Mouse (Mus musculus) neural tube, embryonic 10.5 days (tissue): Measurements from ENCODE around the gene Pomgnt1.

Experiments
- DNase-seq: peaks from one replicate; pipeline ENCODE4 v3.0.0-alpha.2; 2017; ENCODE audit warnings: low spot score; ENCODE audit errors: extremely low spot score

Pomgnt1 gene

GRCm38 (mm10) chr4:116173072-116173471, 49.4 kb downstream of the Pomgnt1 start, which contains the start of the genes 1700042G07Rik and Gm49337:
Gene 1700042G07Rik (plus strand): TSS chr4:116173372.
Gene Gm49337 (plus strand): TSS chr4:116173384.
- DNase-seq, result no peak

GRCm38 (mm10) chr4:116173752-116174151, 50.1 kb downstream of the Pomgnt1 start:
- DNase-seq, result no peak

GRCm38 (mm10) chr4:116174466-116175116, 51.0 kb downstream of the Pomgnt1 start:
- no peak for DNase-seq

DNA sequence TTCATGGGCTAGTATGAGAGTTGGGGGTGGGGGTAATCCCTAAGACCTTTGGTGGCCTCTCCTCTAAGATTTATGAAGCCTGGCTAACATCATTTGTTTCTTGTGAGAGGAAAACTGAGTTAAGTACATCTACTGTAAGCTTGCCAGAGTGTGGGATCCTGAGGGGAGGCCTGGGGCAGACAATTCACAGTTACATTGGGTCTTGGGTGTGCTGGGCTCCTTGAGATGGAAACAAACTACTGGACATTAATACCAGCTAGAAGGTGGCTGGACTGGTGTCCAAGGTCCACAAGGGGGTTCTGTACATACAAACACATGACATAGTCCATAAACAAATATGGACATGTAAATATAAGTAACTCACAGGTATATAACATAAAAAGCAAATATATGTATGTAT, 51.5 kb downstream of the Pomgnt1 start:
- DNase-seq, result no peak

- DNase-seq, result no peak
Observed at GRCm38 (mm10) chr4:116175711-116176542, 52.3 kb downstream of the Pomgnt1 start.

DNA sequence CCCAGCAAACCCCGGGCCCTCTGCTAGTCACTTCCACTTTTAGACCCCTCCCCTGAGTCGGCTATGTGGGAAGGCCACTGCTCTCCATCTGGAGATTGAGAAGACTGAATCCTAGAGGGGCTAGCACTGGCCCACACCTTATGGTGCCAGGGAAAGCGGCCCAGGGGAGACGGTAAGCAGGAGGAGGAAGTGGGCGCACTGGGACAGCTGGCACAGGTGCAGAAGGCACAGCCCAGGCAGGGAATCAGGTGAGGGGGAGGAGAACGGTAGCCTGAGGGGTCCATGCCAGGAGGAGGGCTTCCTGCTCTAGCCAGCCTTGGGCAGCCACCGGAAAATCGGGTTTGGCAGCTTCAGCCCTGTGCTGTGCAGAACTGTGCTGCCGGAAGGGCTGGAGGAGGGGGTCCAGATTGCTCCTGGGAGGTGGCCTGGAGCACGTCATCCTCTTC, 52.9 kb downstream of the Pomgnt1 start:
- no peak for DNase-seq

DNA sequence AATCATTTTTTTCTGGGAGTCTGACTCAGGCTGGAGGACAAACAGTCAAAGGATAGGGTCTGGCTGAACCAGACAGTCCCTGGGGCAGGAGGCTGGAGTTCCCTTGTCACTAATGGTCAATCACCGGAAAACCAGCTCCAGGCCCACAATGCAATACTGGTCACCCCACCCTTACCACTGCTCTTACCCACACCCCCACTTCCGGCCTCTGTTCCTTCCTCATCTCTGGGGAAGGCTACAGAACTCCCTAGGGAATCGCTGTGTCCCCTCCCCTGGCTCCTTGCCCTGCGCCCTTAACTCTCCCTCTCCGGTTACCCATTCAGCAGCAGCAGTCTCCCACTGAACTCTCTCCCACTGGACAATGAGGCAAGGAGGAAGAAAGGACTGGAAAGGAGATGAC, 53.5 kb downstream of the Pomgnt1 start:
- no peak for DNase-seq

GRCm38 (mm10) chr4:116182079-116182478, 58.4 kb downstream of the Pomgnt1 start:
- no peak for DNase-seq

GRCm38 (mm10) chr4:116182745-116183144, 59.1 kb downstream of the Pomgnt1 start:
- no peak for DNase-seq

- DNase-seq, result no peak
Observed at GRCm38 (mm10) chr4:116185083-116185482, 61.4 kb downstream of the Pomgnt1 start.

DNA sequence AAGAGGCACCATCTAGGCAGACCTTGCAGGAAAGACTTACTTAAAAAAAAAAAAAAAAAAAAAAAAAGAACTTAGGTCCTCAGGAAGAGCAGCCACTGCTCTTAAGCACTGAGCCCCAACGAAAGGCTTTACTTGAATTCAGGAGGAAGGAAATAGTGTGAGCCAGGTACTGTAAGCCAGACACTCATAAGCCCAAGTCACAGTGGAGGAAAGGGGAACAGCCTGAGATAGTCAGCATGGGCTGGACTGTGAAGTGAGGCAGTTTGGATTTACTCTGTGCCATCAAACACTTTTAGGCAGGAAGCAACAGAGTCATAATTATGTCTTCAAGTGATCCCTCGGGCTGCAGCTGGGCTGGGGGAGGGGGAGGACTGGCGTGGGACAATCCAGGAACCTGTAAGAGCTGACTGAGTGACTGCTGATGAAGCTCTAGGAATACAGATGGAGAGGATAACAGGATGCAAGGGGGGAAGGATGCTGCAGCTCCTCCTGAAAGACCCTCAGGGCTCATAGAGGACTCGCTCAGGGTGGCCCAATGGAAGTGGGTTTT, 68.7 kb downstream of the Pomgnt1 start:
- DNase-seq, result no peak

DNA sequence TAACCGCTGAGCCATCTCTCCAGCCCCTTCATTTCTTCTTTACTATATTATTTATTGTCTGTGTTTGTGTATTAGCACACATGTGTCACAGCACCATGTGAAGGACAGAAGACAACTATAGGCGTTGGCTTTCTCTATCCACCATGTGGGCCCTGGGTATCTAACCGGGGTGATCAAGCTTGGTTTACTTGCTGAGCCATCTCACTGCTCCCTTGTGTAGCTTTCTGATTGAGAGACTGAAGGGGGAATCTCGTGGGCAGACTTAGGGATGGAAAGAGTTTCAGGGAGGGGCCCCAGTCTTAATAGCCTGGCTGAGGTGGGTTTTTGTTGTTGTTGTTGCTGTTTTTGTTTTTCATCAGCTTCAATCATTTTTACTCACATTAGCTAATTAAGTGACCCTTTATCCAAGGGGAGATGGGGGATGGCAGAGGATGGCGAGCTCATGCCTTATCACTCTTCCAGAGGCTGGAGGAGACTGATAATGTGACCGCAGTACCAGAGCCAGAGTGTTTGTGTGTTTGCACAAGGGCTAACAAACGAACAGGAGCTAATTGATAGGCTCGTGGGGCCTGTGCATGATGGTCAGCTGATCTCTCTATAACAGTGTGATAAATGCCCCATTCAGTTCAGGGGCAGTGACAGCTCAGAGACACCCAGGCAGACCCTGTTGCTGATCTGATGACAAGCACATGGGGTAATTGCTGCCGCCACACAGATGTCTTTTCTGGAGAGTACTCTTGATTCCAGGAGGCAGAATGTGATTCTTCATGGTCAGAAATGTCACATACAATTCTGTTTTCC, 70.1 kb downstream of the Pomgnt1 start:
- no peak for DNase-seq

- DNase-seq, result no peak
Observed at GRCm38 (mm10) chr4:116198422-116198821, 74.8 kb downstream of the Pomgnt1 start.

GRCm38 (mm10) chr4:116204422-116204821, 80.8 kb downstream of the Pomgnt1 start:
- no peak for DNase-seq

DNA sequence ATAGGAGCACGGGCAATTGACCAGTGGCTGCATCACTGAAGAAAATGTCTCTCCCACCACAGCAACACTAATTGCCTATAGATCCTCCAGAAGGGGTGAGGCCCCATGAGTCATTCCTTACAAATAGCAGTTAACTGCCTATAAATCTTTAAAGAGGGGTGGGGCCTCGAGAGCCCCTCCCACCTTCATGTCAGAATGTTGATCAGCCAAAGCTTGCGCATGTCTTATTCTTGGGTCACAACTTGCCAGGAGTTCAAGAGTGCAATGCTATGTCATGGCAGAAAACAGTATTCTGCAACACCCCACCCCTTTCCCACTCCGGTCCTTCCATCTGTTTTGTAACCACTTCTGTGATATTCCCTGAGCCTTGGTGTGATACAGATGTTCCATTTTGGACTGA, 82.9 kb downstream of the Pomgnt1 start:
- no peak for DNase-seq

DNA sequence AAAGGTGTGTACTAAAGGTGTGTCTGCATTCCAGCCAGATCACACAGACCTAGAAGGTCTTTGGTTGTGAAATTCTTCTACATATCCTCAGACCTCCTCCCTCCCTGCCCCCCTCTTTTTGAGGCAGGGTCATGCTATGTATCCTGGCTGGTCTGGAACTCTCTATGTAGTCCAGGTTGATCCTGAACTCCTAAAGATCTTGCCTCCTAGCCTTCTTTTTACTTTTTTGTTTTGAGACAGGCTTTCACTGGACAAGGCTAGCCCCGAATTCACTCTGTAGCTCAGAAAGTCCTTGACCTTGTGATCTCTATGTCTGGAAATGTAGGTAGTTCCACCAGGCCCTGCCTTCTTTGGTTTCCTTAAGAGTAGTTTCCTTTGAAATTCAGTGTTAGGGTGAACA, 85.3 kb downstream of the Pomgnt1 start:
- no peak for DNase-seq
